Mouse (Mus musculus) CH12.LX (cell line): ENCODE measurements around the gene Aass.

ENCODE experiments used
- CTCF ChIP-seq, 2 experiments: IDR thresholded peaks in 1 of 2; conservative IDR thresholded peaks in 1 of 2; 2 replicates each; pipeline ENCODE4 v1.5.1; 2011 to 2012; ENCODE audit warnings: low read depth in 2 of 2, low read length in 2 of 2, improper control_type of control experiment in 1 of 2, inconsistent platforms in 1 of 2, mild to moderate bottlenecking in 1 of 2, moderate library complexity in 1 of 2
- EP300 ChIP-seq: IDR thresholded peaks from 2 replicates; pipeline ENCODE4 v1.6.1; 2011; ENCODE audit warnings: low read length, improper control_type of control experiment
- HCFC1 ChIP-seq: IDR thresholded peaks from 2 replicates; pipeline ENCODE4 v1.6.1; 2012; ENCODE audit warnings: low read depth, mild to moderate bottlenecking, inconsistent platforms, low read length, improper control_type of control experiment
- JUND ChIP-seq: conservative IDR thresholded peaks from 2 replicates; pipeline ENCODE4 v1.6.1; 2011; ENCODE audit warnings: low read depth, low read length, improper control_type of control experiment
- NRF1 ChIP-seq: IDR thresholded peaks from 2 replicates; pipeline ENCODE4 v1.6.1; 2014; ENCODE audit warnings: low read depth, mild to moderate bottlenecking, inconsistent platforms, low read length, improper control_type of control experiment, moderate library complexity
- POLR2A ChIP-seq: IDR thresholded peaks from 2 replicates; pipeline ENCODE4 v1.6.1; 2011; ENCODE audit warnings: low read depth, mild to moderate bottlenecking, improper control_type of control experiment, low read length
- TBP ChIP-seq: conservative IDR thresholded peaks from 2 replicates; pipeline ENCODE4 v1.6.1; 2011; ENCODE audit warnings: low read depth, low read length, improper control_type of control experiment
- ZC3H11A ChIP-seq: IDR thresholded peaks from 2 replicates; pipeline ENCODE4 v1.6.1; 2012; ENCODE audit warnings: low read depth, mild to moderate bottlenecking, inconsistent platforms, low read length, improper control_type of control experiment
- ZNF384 ChIP-seq: IDR thresholded peaks from 2 replicates; pipeline ENCODE4 v1.6.1; 2012; ENCODE audit warnings: low read depth, low read length, improper control_type of control experiment, inconsistent platforms

DNA sequence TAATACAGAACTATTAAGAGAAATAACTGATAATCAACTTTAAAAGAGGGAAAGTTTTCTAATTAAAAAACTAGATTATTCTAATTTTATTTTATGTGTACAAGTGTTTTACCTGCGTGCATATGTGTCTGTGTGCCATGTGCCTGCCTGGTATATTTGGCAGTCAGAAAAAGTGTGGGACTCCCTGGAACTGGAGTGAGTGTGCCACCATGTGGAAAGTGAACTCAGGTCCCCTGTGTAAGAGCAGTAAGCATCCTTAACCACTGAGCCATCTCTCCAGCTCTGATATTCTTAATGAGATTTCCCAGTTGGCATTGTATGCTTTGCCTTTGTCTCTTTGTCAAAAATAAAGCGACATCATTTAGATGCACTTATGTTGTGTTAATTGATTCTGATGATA is 20.3 kb upstream of the Aass start:
- TF ChIP-seq POLR2A (no peak), HCFC1 (no peak), NRF1 (no peak), CTCF (conservative IDR thresholded peaks at IDR 0.05 in 1 of 2, IDR thresholded peaks at IDR 0.05 in 1 of 2; ENCODE audit: low read depth in 2 of 2, low read length in 2 of 2) (no peak), JUND (no peak), ZC3H11A (no peak), EP300 (no peak), ZNF384 (no peak), TBP (no peak)
